Mouse (Mus musculus) spleen, adult 2 months (tissue): ENCODE results near the gene Dtnb.

Experiments
- CTCF ChIP-seq: fragments of 200-500 bp; IDR thresholded peaks from 2 replicates; pipeline ENCODE4 v1.5.1; 2011; ENCODE audit warnings: mild to moderate bottlenecking, inconsistent platforms; ENCODE audit not compliant: insufficient read depth, insufficient read length, insufficient replicate concordance; ENCODE audit errors: extremely low read depth
- POLR2A ChIP-seq: fragments of 200-500 bp; IDR thresholded peaks from 2 replicates; pipeline ENCODE4 v1.6.1; 2011; ENCODE audit warnings: low read depth, low read length, inconsistent platforms

DNA sequence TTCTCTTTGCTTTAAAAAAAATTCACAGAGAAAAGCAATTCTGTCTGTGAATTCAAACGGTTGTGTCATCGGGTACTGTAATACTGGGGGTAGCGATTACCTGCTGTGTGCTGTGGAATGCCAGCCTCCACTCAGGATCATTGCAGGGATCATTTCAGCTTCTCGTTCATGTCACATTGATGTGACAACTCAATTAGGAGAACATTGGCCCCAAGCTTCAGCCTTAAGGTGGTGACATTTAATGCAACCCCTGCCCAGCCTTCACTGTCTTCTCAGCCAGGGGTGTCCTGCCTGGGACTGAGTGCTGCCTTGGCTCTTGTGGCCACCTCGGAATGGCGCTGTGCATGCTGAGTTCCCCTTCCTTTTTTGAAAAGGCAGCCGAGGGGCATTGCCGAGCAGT, 101.7 kb downstream of the Dtnb start:
- no peak for TF ChIP-seq POLR2A
- no peak for TF ChIP-seq CTCF
